13 mouse cellular contexts compared by ENCODE assay signal in genomic region chr3:148806977-148807376, GRCm38 (mm10).
DNase-seq lines count a peak whose midpoint lies in the region; ATAC-seq lines count a peak whose summit lies in the region.
"Had no signal": no experiment of that assay in that cellular context is flagged by ENCODE, and none has a peak within 500 bp of the region (broad histone marks: within the 10 kb centered on the region; RNA-seq: fewer than 3 reads in every experiment).

No protein-coding gene starts in this region.

- no peak overlapping the region for H3K4me2 ChIP-seq in heart, embryonic 12.5 days
- H3K4me2 ChIP-seq in midbrain, embryonic 16.5 days (ENCODE audit: low read length), result no peak overlapping the region
- H3K4me2 ChIP-seq: embryonic facial prominence, embryonic 15.5 days; forebrain, embryonic 13.5 days had no signal

- no peaks in the 10 kb centered on the region for H3K36me3 ChIP-seq in heart, embryonic 12.5 days
- no peaks in the 10 kb centered on the region for H3K36me3 ChIP-seq in midbrain, embryonic 16.5 days (ENCODE audit: control insufficient read depth, insufficient read depth, low read length)
- H3K36me3 ChIP-seq in midbrain, embryonic 10.5 days, result no peaks in the 10 kb centered on the region
- H3K36me3 ChIP-seq: embryonic facial prominence, embryonic 15.5 days had no signal

- no peaks in the 10 kb centered on the region for H3K27me3 ChIP-seq in heart, embryonic 12.5 days (replicated peaks)
- H3K27me3 ChIP-seq in midbrain, embryonic 16.5 days (ENCODE audit: control insufficient read depth, insufficient read depth, low read depth, low read length), result no peaks in the 10 kb centered on the region
- H3K27me3 ChIP-seq in midbrain, embryonic 10.5 days (ENCODE audit: low read depth, poor library complexity, severe bottlenecking), result no peaks in the 10 kb centered on the region
- H3K27me3 ChIP-seq: embryonic facial prominence, embryonic 15.5 days; forebrain, embryonic 13.5 days had no signal

- 0 out of 2 replicates have a peak, but pooled peaks cover 4% of the 10 kb centered on the region for H3K9me3 ChIP-seq in heart, embryonic 12.5 days (replicated peaks)
- no peaks in the 10 kb centered on the region for H3K9me3 ChIP-seq in midbrain, embryonic 16.5 days (replicated peaks; ENCODE audit: control insufficient read depth, low read length, poor library complexity, severe bottlenecking)
- no peaks in the 10 kb centered on the region for H3K9me3 ChIP-seq in midbrain, embryonic 10.5 days (replicated peaks)
- H3K9me3 ChIP-seq: embryonic facial prominence, embryonic 15.5 days; forebrain, embryonic 13.5 days had no signal

- no peak overlapping the region for H3K27ac ChIP-seq in heart, embryonic 12.5 days (ENCODE audit: poor library complexity, severe bottlenecking)
- no peak overlapping the region for H3K27ac ChIP-seq in midbrain, embryonic 16.5 days (ENCODE audit: low read length)
- H3K27ac ChIP-seq in midbrain, embryonic 10.5 days (replicated peaks), result no peak overlapping the region
- H3K27ac ChIP-seq: embryonic facial prominence, embryonic 15.5 days; forebrain, embryonic 13.5 days; kidney, postnatal 0 days had no signal

- ATAC-seq in heart, embryonic 12.5 days (ENCODE audit: insufficient number of reproducible peaks, low FRiP score), result no peak
- ATAC-seq in midbrain, embryonic 16.5 days, result 0 out of 2 replicates have a peak, but pooled peaks have one; percentile 21
- peak; percentile 26; the same call in 1 of the 2 replicates for ATAC-seq in neutrophil, adult 5-6 weeks (ENCODE audit: extremely low read depth, insufficient number of reproducible peaks, low FRiP score, poor library complexity, severe bottlenecking)
- ATAC-seq: forebrain, embryonic 13.5 days had no signal

- no peak overlapping the region for H3K4me3 ChIP-seq in heart, embryonic 12.5 days
- H3K4me3 ChIP-seq in midbrain, embryonic 16.5 days (ENCODE audit: low read depth, low read length), result no peak overlapping the region
- no peak overlapping the region for H3K4me3 ChIP-seq in midbrain, embryonic 10.5 days
- H3K4me3 ChIP-seq: embryonic facial prominence, embryonic 15.5 days; forebrain, embryonic 13.5 days had no signal

- H3K4me1 ChIP-seq in heart, embryonic 12.5 days (replicated peaks), result peaks cover 11% of the 10 kb centered on the region
- no peaks in the 10 kb centered on the region; the same call in 1 of the 2 replicates for H3K4me1 ChIP-seq in midbrain, embryonic 16.5 days (ENCODE audit: control insufficient read depth, insufficient read depth, low read length)
- H3K4me1 ChIP-seq in midbrain, embryonic 10.5 days, result peaks cover 8% of the 10 kb centered on the region; the same call in 1 of the 2 replicates
- H3K4me1 ChIP-seq: embryonic facial prominence, embryonic 15.5 days; forebrain, embryonic 13.5 days had no signal

- peak; percentile 4 to 27 for DNase-seq in heart, adult 18-20 months
- no peak for DNase-seq in midbrain, embryonic 10.5 days (ENCODE audit: low spot score)
- DNase-seq in urinary bladder, adult 2 months (ENCODE audit: low spot score), result no peak
- DNase-seq in left cerebral cortex, adult 8-10 months (ENCODE audit: low spot score in 2 of 2), result no peak
- no peak for DNase-seq in cerebellum, adult 9-11 months
- DNase-seq: cerebellum, postnatal 10 days; right cerebral cortex, postnatal 25 days had no signal

- WGBS in heart, embryonic 12.5 days, result 44% methylated on average over 9 of the region's 9 CpGs
- 79% methylated on average over 9 of the region's 9 CpGs for WGBS in midbrain, embryonic 16.5 days
- WGBS in midbrain, embryonic 10.5 days, result 90% methylated on average over 9 of the region's 9 CpGs

- no peak overlapping the region for H3K9ac ChIP-seq in heart, embryonic 12.5 days
- H3K9ac ChIP-seq in midbrain, embryonic 16.5 days (ENCODE audit: low read depth, low read length), result no peak overlapping the region
- H3K9ac ChIP-seq: embryonic facial prominence, embryonic 15.5 days; forebrain, embryonic 13.5 days had no signal

Comparison
In these comparisons a context has a peak if more than half of its experiments do, and no peak if none do; other contexts are left out.
1. DNase-seq: peak in heart, adult 18-20 months (2 of 2); none in midbrain, embryonic 10.5 days (single experiment), urinary bladder, adult 2 months (single experiment), left cerebral cortex, adult 8-10 months (0 of 2) and cerebellum, adult 9-11 months (single experiment).